Mouse (Mus musculus): ENCODE data around the gene Dhrs1.

Gene Dhrs1

GRCm38 (mm10) chr14:55721700-55722437 is 23.6 kb downstream of the Dhrs1 start, which contains the start of gene Rabggta:
TSS of gene Rabggta (minus strand) at chr14:55722263.
- peak; percentile 92 for DNase-seq (ENCODE audit: low read depth, low spot score)

GRCm38 (mm10) chr14:55721076-55721475 is 24.4 kb downstream of the Dhrs1 start:
- no peak for DNase-seq (ENCODE audit: low read depth, low spot score)

GRCm38 (mm10) chr14:55720666-55721065 is 24.8 kb downstream of the Dhrs1 start:
- DNase-seq (ENCODE audit: low read depth, low spot score): no peak

GRCm38 (mm10) chr14:55719737-55720136 is 25.8 kb downstream of the Dhrs1 start:
- no peak for DNase-seq (ENCODE audit: low read depth, low spot score)

- no peak for DNase-seq (ENCODE audit: low read depth, low spot score)
Observed at GRCm38 (mm10) chr14:55716884-55717283, 28.6 kb downstream of the Dhrs1 start.

- DNase-seq (ENCODE audit: low read depth, low spot score): no peak
Observed at GRCm38 (mm10) chr14:55716271-55716670, 29.2 kb downstream of the Dhrs1 start.

GRCm38 (mm10) chr14:55714893-55715292 is 30.6 kb downstream of the Dhrs1 start:
- no peak for DNase-seq (ENCODE audit: low read depth, low spot score)

GRCm38 (mm10) chr14:55713729-55714122 is 31.8 kb downstream of the Dhrs1 start, which contains the start of gene Tgm1:
TSS of gene Tgm1 (minus strand) at chr14:55713926.
- DNase-seq (ENCODE audit: low read depth, low spot score): no peak

GRCm38 (mm10) chr14:55713007-55713728 is 32.3 kb downstream of the Dhrs1 start:
- DNase-seq (ENCODE audit: low read depth, low spot score): no peak

GRCm38 (mm10) chr14:55711786-55712185 is 33.7 kb downstream of the Dhrs1 start:
- no peak for DNase-seq (ENCODE audit: low read depth, low spot score)

- no peak for DNase-seq (ENCODE audit: low read depth, low spot score)
Observed at GRCm38 (mm10) chr14:55709509-55709908, 36.0 kb downstream of the Dhrs1 start.

- no peak for DNase-seq (ENCODE audit: low read depth, low spot score)
Observed at GRCm38 (mm10) chr14:55707397-55707796, 38.1 kb downstream of the Dhrs1 start.

- DNase-seq (ENCODE audit: low read depth, low spot score): no peak
Observed at GRCm38 (mm10) chr14:55706051-55706600, 39.4 kb downstream of the Dhrs1 start.

- no peak for DNase-seq (ENCODE audit: low read depth, low spot score)
Observed at GRCm38 (mm10) chr14:55702761-55703160, 42.7 kb downstream of the Dhrs1 start.

GRCm38 (mm10) chr14:55701131-55701530 is 44.4 kb downstream of the Dhrs1 start:
- DNase-seq (ENCODE audit: low read depth, low spot score): no peak

- DNase-seq (ENCODE audit: low read depth, low spot score): no peak
Observed at GRCm38 (mm10) chr14:55697226-55697625, 48.3 kb downstream of the Dhrs1 start.

GRCm38 (mm10) chr14:55689433-55689832 is 56.1 kb downstream of the Dhrs1 start:
- DNase-seq (ENCODE audit: low read depth, low spot score): no peak

Measured in telencephalon, adult 2 months (tissue).